Mouse (Mus musculus) kidney, embryonic 16.5 days (tissue): ENCODE measurements at regions not wholly inside any gene's neighbourhood (a gene's known extent, or its start where the extent isn't known, plus 50 kb on each side); places are given as distances from the start of the nearest gene placed in this dataset.

ENCODE experiments used
- ATAC-seq: fragments of 200-750 bp; cut with Nextera tagmentation; 2 replicates; pipeline ENCODE4 v1.8.0; 2017; ENCODE audit warnings: moderate TSS enrichment; ENCODE audit not compliant: low FRiP score, low TSS enrichment
- H3K27ac ChIP-seq: fragments of 300-500 bp; sonication (generic); 2 replicates; pipeline ENCODE4 v1.5.1; 2014; ENCODE audit warnings: low read length
- H3K27me3 ChIP-seq: fragments of 300-500 bp; sonication (generic); 2 replicates; pipeline ENCODE4 v1.6.1; 2014; ENCODE audit warnings: low read length, control low read depth, mixed read lengths; ENCODE audit not compliant: insufficient read depth
- H3K36me3 ChIP-seq: fragments of 300-500 bp; sonication (generic); 2 replicates; pipeline ENCODE4 v1.6.1; 2014; ENCODE audit warnings: low read length, control low read depth, mixed read lengths; ENCODE audit not compliant: insufficient read depth
- H3K4me1 ChIP-seq: fragments of 300-500 bp; sonication (generic); 2 replicates; pipeline ENCODE4 v1.6.1; 2014; ENCODE audit warnings: low read length, control low read depth, mixed read lengths; ENCODE audit not compliant: insufficient read depth
- H3K4me2 ChIP-seq: fragments of 300-500 bp; sonication (generic); replicated peaks from 2 replicates; pipeline ENCODE4 v1.6.1; 2014; ENCODE audit warnings: low read depth, low read length
- H3K4me3 ChIP-seq: fragments of 300-500 bp; sonication (generic); 2 replicates; pipeline ENCODE4 v1.5.1; 2014; ENCODE audit warnings: mild to moderate bottlenecking, low read length
- H3K9ac ChIP-seq: fragments of 300-500 bp; sonication (generic); replicated peaks from 2 replicates; pipeline ENCODE4 v1.6.1; 2014; ENCODE audit warnings: low read length
- H3K9me3 ChIP-seq: fragments of 300-500 bp; sonication (generic); 2 replicates; pipeline ENCODE4 v1.6.1; 2016; ENCODE audit warnings: low read length, control low read depth
- WGBS: fragments of 180-500 bp; shearing (Covaris S2); extraction: QIAGEN DNeasy Blood & Tissue Kit; methylation state at CpG from one replicate; pipeline ENCODE4 v1.1.7; 2014; 5-methylcytosine and 5-hydroxymethylcytosine counted together

GRCm38 (mm10) chr3:18725507-18725906 is 777.3 kb downstream of the Cypt12 start:
- Histone ChIP-seq H3K27me3 (no peaks in the 10 kb centered on the region), H3K4me3 (no peak overlapping the region), H3K4me2 (no peak overlapping the region), H3K27ac (no peak overlapping the region), H3K9me3 (0 out of 2 replicates have a peak, but pooled peaks cover 2% of the 10 kb centered on the region), H3K36me3 (no peaks in the 10 kb centered on the region), H3K9ac (no peak overlapping the region), H3K4me1 (no peaks in the 10 kb centered on the region)
- ATAC-seq = no peak
- WGBS = 97% methylated on average over 1 of the region's 1 CpGs

- H3K27ac ChIP-seq = 0 out of 2 replicates have a peak overlapping the region, but pooled peaks have one; percentile 24
- H3K4me1 ChIP-seq = no peaks in the 10 kb centered on the region
- WGBS = 41% methylated on average over 1 of the region's 1 CpGs
- no peaks in the 10 kb centered on the region for H3K9me3 ChIP-seq
- no peaks in the 10 kb centered on the region for H3K27me3 ChIP-seq
- H3K4me3 ChIP-seq = no peak overlapping the region
- H3K4me2 ChIP-seq = no peak overlapping the region
- H3K9ac ChIP-seq = no peak overlapping the region
- H3K36me3 ChIP-seq = no peaks in the 10 kb centered on the region
- ATAC-seq = peak; percentile 46; the same call in 1 of the 2 replicates
Measured at GRCm38 (mm10) chr3:18731251-18731650, 783.0 kb downstream of the Cypt12 start.

GRCm38 (mm10) chr3:18731674-18732073 is 783.5 kb downstream of the Cypt12 start:
- Histone ChIP-seq H3K27ac (no peak overlapping the region), H3K9me3 (no peaks in the 10 kb centered on the region), H3K9ac (no peak overlapping the region), H3K4me2 (no peak overlapping the region), H3K36me3 (no peaks in the 10 kb centered on the region), H3K4me1 (no peaks in the 10 kb centered on the region), H3K27me3 (no peaks in the 10 kb centered on the region), H3K4me3 (no peak overlapping the region)
- 9% methylated on average over 2 of the region's 2 CpGs for WGBS
- peak; percentile 49; the same call in 1 of the 2 replicates for ATAC-seq

- Histone ChIP-seq H3K4me3 (no peak overlapping the region), H3K4me1 (no peaks in the 10 kb centered on the region), H3K9me3 (no peaks in the 10 kb centered on the region), H3K27me3 (no peaks in the 10 kb centered on the region), H3K36me3 (no peaks in the 10 kb centered on the region), H3K4me2 (no peak overlapping the region), H3K27ac (no peak overlapping the region), H3K9ac (no peak overlapping the region)
- no peak for ATAC-seq
- 86% methylated on average over 1 of the region's 1 CpGs for WGBS
Measured at GRCm38 (mm10) chr3:18733540-18733939, 785.3 kb downstream of the Cypt12 start.

- Histone ChIP-seq H3K27me3 (no peaks in the 10 kb centered on the region), H3K27ac (no peak overlapping the region), H3K4me3 (no peak overlapping the region), H3K9me3 (no peaks in the 10 kb centered on the region), H3K4me2 (no peak overlapping the region), H3K9ac (no peak overlapping the region), H3K4me1 (no peaks in the 10 kb centered on the region), H3K36me3 (no peaks in the 10 kb centered on the region)
- ATAC-seq = no peak
Measured at GRCm38 (mm10) chr3:18738946-18739345, 790.7 kb downstream of the Cypt12 start.

GRCm38 (mm10) chr3:18740344-18740743 is 792.1 kb downstream of the Cypt12 start:
- Histone ChIP-seq H3K27ac (no peak overlapping the region), H3K36me3 (no peaks in the 10 kb centered on the region), H3K4me3 (no peak overlapping the region), H3K4me1 (no peaks in the 10 kb centered on the region), H3K27me3 (no peaks in the 10 kb centered on the region), H3K4me2 (no peak overlapping the region), H3K9me3 (no peaks in the 10 kb centered on the region), H3K9ac (no peak overlapping the region)
- 86% methylated on average over 4 of the region's 4 CpGs for WGBS
- no peak for ATAC-seq

- 78% methylated on average over 2 of the region's 2 CpGs for WGBS
- no peak overlapping the region for H3K4me2 ChIP-seq
- no peaks in the 10 kb centered on the region for H3K4me1 ChIP-seq
- H3K9ac ChIP-seq = no peak overlapping the region
- no peaks in the 10 kb centered on the region for H3K9me3 ChIP-seq
- no peaks in the 10 kb centered on the region for H3K27me3 ChIP-seq
- H3K4me3 ChIP-seq = no peak overlapping the region
- H3K36me3 ChIP-seq = no peaks in the 10 kb centered on the region
- no peak for ATAC-seq
- H3K27ac ChIP-seq = no peak overlapping the region
Measured at GRCm38 (mm10) chr3:18743474-18743873, 795.3 kb downstream of the Cypt12 start.

- 85% methylated on average over 3 of the region's 3 CpGs for WGBS
- no peaks in the 10 kb centered on the region for H3K27me3 ChIP-seq
- H3K4me3 ChIP-seq = no peak overlapping the region
- no peak for ATAC-seq
- no peak overlapping the region for H3K27ac ChIP-seq
- no peaks in the 10 kb centered on the region for H3K36me3 ChIP-seq
- no peaks in the 10 kb centered on the region for H3K4me1 ChIP-seq
- no peak overlapping the region for H3K9ac ChIP-seq
- H3K9me3 ChIP-seq = no peaks in the 10 kb centered on the region
- no peak overlapping the region for H3K4me2 ChIP-seq
Measured at GRCm38 (mm10) chr3:18744216-18744615, 796.0 kb downstream of the Cypt12 start.

- no peaks in the 10 kb centered on the region for H3K27me3 ChIP-seq
- no peaks in the 10 kb centered on the region for H3K4me1 ChIP-seq
- no peak overlapping the region for H3K9ac ChIP-seq
- H3K36me3 ChIP-seq = no peaks in the 10 kb centered on the region
- H3K4me3 ChIP-seq = no peak overlapping the region
- no peak overlapping the region for H3K4me2 ChIP-seq
- H3K9me3 ChIP-seq = no peaks in the 10 kb centered on the region
- H3K27ac ChIP-seq = no peak overlapping the region
- ATAC-seq = no peak
Measured at GRCm38 (mm10) chr3:18746206-18746605, 798.0 kb downstream of the Cypt12 start.

GRCm38 (mm10) chr3:18746898-18747297 is 798.7 kb downstream of the Cypt12 start:
- H3K27ac ChIP-seq = no peak overlapping the region
- H3K4me3 ChIP-seq = no peak overlapping the region
- H3K4me2 ChIP-seq = no peak overlapping the region
- peak; percentile 75; the same call in 1 of the 2 replicates for ATAC-seq
- H3K9me3 ChIP-seq = no peaks in the 10 kb centered on the region
- no peaks in the 10 kb centered on the region for H3K27me3 ChIP-seq
- no peaks in the 10 kb centered on the region for H3K36me3 ChIP-seq
- no peak overlapping the region for H3K9ac ChIP-seq
- WGBS = 41% methylated on average over 2 of the region's 2 CpGs
- no peaks in the 10 kb centered on the region for H3K4me1 ChIP-seq
